Mouse (Mus musculus): ENCODE measurements around the gene Pou2f1. TPM values are rescaled to one million over a fixed set of nuclear protein-coding genes. Genes with fewer than 3 reads are reported as not detected.
A peak's percentile ranks its signal among the peaks of the same experiment; 100 is the strongest.

Pou2f1 gene
- polyA plus RNA-seq, 1 experiment from 2014 or later: 35.0 TPM

DNA sequence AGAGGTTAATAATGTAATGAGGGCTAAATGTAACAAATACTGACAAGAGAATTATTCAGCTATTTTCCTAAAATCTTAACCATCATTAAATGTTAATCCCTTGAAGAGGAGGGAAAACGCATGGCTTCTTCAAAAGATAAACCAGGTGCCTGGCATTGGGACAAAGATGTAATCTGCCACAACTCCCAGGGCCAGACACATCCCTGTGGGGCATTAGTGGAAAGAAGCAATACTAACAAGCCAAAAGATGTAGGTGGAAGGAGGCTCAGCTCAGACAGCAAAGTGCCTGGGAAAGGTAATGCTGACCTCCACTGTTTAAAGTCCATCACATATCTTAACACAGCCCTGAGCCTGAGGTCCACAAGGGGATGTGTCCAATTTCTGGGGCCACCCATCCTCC lies 80.0 kb downstream of the Pou2f1 start:
- no peaks in the 10 kb centered on the region for H3K36me3 ChIP-seq (ENCODE audit: control insufficient read depth, insufficient read depth, low read length)
- H3K4me3 ChIP-seq (ENCODE audit: low read depth, low read length): no peak overlapping the region
- DNase-seq (ENCODE audit: low spot score) (no peak), ATAC-seq (replicated peaks; ENCODE audit: low FRiP score) (no peak)
- no peaks in the 10 kb centered on the region for H3K9me3 ChIP-seq (ENCODE audit: control insufficient read depth, low read length)
- no peaks in the 10 kb centered on the region for H3K27me3 ChIP-seq (ENCODE audit: control insufficient read depth, insufficient read depth, low read length)
- H3K27ac ChIP-seq (ENCODE audit: low read depth, low read length): no peak overlapping the region
- no peak overlapping the region for H3K4me2 ChIP-seq (ENCODE audit: low read depth, low read length, severe bottlenecking)
- H3K9ac ChIP-seq (ENCODE audit: low read length): no peak overlapping the region
- WGBS: 94% methylated on average over 1 of the region's 1 CpGs
- no peaks in the 10 kb centered on the region for H3K4me1 ChIP-seq (replicated peaks; ENCODE audit: control insufficient read depth, insufficient read depth, low read length)

DNA sequence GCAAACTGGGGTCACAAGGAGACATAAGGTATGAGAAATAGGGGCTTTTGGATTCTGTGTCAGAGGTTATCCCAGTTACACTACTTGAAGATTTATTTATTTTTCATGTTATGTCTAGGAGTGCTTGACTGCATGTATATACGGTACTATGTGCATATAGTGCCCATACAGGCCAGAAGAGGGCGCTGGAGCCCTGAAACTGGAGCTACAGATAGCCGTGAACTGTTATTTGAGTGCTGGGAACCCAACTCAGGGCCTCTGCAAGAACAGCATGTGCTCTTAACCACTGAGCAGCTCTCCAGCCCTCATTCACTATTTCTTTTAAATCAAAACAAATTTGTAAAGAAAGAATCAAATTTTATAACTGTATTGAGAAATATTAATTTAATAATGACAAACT lies 81.5 kb downstream of the Pou2f1 start:
- 71% methylated on average over 3 of the region's 3 CpGs for WGBS
- no peak overlapping the region for H3K27ac ChIP-seq (ENCODE audit: low read depth, low read length)
- H3K4me3 ChIP-seq (ENCODE audit: low read depth, low read length): no peak overlapping the region
- H3K4me2 ChIP-seq (ENCODE audit: low read depth, low read length, severe bottlenecking): no peak overlapping the region
- no peak for ATAC-seq (replicated peaks; ENCODE audit: low FRiP score)
- no peaks in the 10 kb centered on the region for H3K4me1 ChIP-seq (replicated peaks; ENCODE audit: control insufficient read depth, insufficient read depth, low read length)
- H3K9me3 ChIP-seq (ENCODE audit: control insufficient read depth, low read length): no peaks in the 10 kb centered on the region
- H3K9ac ChIP-seq (ENCODE audit: low read length): no peak overlapping the region
- no peak for DNase-seq (ENCODE audit: low spot score)
- H3K27me3 ChIP-seq (ENCODE audit: control insufficient read depth, insufficient read depth, low read length): no peaks in the 10 kb centered on the region
- peaks cover 6% of the 10 kb centered on the region; the same call in 1 of the 2 replicates for H3K36me3 ChIP-seq (ENCODE audit: control insufficient read depth, insufficient read depth, low read length)

DNA sequence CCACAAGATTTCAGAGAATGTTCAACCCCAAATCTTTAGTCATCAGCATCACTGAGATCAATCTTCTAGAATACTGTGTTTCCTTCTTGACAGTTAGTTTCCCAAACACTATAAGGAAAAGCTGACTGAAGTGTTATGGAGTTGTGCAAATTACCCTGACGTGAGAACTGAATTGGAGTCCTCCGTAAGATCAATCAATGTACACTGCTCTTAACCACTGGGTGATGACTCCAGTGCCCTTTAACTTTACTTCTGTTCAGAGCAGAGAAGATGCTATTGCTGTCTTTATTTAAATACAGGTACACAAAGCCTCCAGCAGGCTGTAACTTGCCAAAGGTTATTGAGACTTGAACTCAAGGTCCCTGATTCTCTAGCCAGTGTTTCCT lies 88.1 kb downstream of the Pou2f1 start:
- H3K36me3 ChIP-seq (ENCODE audit: control insufficient read depth, insufficient read depth, low read length): peaks cover 8% of the 10 kb centered on the region; the same call in 1 of the 2 replicates
- DNase-seq (ENCODE audit: low spot score) (no peak), ATAC-seq (replicated peaks; ENCODE audit: low FRiP score) (peak; percentile 53; the same call in 1 of the 2 replicates)
- no peak overlapping the region for H3K9ac ChIP-seq (ENCODE audit: low read length)
- no peak overlapping the region for H3K4me3 ChIP-seq (ENCODE audit: low read depth, low read length)
- WGBS: 79% methylated on average over 2 of the region's 2 CpGs
- no peaks in the 10 kb centered on the region for H3K27me3 ChIP-seq (ENCODE audit: control insufficient read depth, insufficient read depth, low read length)
- H3K9me3 ChIP-seq (ENCODE audit: control insufficient read depth, low read length): no peaks in the 10 kb centered on the region
- H3K4me2 ChIP-seq (ENCODE audit: low read depth, low read length, severe bottlenecking): no peak overlapping the region
- H3K27ac ChIP-seq (ENCODE audit: low read depth, low read length): no peak overlapping the region
- no peaks in the 10 kb centered on the region for H3K4me1 ChIP-seq (replicated peaks; ENCODE audit: control insufficient read depth, insufficient read depth, low read length)

DNA sequence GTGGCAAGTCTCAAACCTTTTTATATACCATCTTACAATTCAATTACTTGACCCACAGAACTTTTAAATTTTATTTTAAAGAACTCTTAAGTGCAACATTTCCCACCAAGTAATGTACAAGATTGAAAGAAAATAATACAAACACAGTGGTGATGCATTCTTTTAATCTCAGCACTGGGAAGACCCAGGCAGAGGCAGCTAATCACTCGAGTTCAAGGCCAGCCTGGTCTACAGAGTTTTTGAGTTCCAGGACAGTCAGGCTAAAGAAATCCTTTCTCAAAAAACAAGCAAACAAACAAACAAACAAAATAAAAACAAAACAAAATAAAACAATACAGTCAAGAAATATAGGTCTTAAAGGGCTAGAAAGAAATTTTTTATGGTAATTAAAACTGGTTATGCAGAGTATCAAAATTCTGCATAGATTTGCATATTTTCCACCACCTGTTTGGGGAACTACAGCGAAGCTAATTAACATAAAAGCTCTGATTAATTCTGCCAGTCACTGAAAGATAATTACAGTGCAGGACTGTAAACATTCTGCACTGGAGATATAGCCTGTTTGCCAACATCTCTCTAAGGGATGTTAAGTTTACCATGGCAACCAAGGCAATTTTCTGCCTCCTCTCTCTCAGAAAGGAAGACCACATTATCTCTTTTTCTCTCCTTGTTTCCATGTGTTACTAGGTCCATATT lies 88.6 kb downstream of the Pou2f1 start:
- no peaks in the 10 kb centered on the region for H3K4me1 ChIP-seq (replicated peaks; ENCODE audit: control insufficient read depth, insufficient read depth, low read length)
- no peaks in the 10 kb centered on the region for H3K9me3 ChIP-seq (ENCODE audit: control insufficient read depth, low read length)
- no peaks in the 10 kb centered on the region for H3K27me3 ChIP-seq (ENCODE audit: control insufficient read depth, insufficient read depth, low read length)
- ATAC-seq (replicated peaks; ENCODE audit: low FRiP score) (peak; percentile 53), DNase-seq (ENCODE audit: low spot score) (no peak)
- H3K27ac ChIP-seq (ENCODE audit: low read depth, low read length): no peak overlapping the region
- no peak overlapping the region for H3K4me3 ChIP-seq (ENCODE audit: low read depth, low read length)
- H3K4me2 ChIP-seq (ENCODE audit: low read depth, low read length, severe bottlenecking): no peak overlapping the region
- H3K36me3 ChIP-seq (ENCODE audit: control insufficient read depth, insufficient read depth, low read length): peaks cover 8% of the 10 kb centered on the region; the same call in 1 of the 2 replicates
- WGBS: 68% methylated on average over 2 of the region's 2 CpGs
- no peak overlapping the region for H3K9ac ChIP-seq (ENCODE audit: low read length)

DNA sequence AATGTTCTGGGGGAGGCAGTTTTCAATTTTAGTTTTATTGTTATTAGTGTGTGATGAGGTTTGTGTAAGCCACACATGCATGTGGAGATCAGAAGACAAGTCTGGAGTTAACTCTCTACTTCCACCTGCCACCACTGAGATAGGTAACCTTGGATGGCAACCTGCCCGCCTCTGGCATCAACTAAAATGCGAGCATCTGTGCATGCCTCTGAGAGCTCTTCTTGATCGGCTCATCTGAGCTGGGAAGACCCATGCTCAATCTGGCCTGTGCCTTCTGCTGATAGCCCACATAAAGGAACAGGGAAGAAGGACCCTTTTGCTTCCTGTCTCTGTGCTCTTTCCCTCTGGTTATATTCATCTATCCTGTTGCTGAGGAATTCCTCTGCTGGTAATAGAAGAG lies 93.0 kb downstream of the Pou2f1 start:
- H3K4me1 ChIP-seq (replicated peaks; ENCODE audit: control insufficient read depth, insufficient read depth, low read length): no peaks in the 10 kb centered on the region
- no peak for DNase-seq (ENCODE audit: low spot score)
- WGBS: 90% methylated on average over 3 of the region's 3 CpGs
- H3K9ac ChIP-seq (ENCODE audit: low read length): no peak overlapping the region
- no peaks in the 10 kb centered on the region for H3K9me3 ChIP-seq (ENCODE audit: control insufficient read depth, low read length)
- H3K36me3 ChIP-seq (ENCODE audit: control insufficient read depth, insufficient read depth, low read length): no peaks in the 10 kb centered on the region
- no peak for ATAC-seq (replicated peaks; ENCODE audit: low FRiP score)
- no peaks in the 10 kb centered on the region for H3K27me3 ChIP-seq (ENCODE audit: control insufficient read depth, insufficient read depth, low read length)
- no peak overlapping the region for H3K4me2 ChIP-seq (ENCODE audit: low read depth, low read length, severe bottlenecking)
- no peak overlapping the region for H3K4me3 ChIP-seq (ENCODE audit: low read depth, low read length)
- no peak overlapping the region for H3K27ac ChIP-seq (ENCODE audit: low read depth, low read length)

DNA sequence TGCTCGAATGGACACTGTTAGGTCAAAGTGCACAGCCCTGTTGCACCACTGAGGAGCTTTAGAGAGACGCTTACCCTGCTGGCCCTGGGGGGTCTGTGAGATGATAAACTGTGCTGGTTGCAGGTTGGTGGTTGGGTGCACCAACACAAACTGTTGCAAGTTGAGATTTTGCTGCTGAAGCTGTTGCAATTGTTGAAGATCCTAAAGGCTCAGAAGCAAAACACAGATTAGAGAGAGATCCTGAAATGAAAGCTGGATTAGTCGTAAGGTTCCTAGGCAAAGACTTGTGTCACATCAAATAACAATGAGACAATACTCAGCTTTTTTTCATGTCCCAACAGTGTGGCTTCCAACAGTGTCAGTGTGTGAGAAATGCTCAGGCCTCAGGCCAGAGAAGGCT lies 93.7 kb downstream of the Pou2f1 start:
- no peaks in the 10 kb centered on the region for H3K27me3 ChIP-seq (ENCODE audit: control insufficient read depth, insufficient read depth, low read length)
- DNase-seq (ENCODE audit: low spot score): no peak

DNA sequence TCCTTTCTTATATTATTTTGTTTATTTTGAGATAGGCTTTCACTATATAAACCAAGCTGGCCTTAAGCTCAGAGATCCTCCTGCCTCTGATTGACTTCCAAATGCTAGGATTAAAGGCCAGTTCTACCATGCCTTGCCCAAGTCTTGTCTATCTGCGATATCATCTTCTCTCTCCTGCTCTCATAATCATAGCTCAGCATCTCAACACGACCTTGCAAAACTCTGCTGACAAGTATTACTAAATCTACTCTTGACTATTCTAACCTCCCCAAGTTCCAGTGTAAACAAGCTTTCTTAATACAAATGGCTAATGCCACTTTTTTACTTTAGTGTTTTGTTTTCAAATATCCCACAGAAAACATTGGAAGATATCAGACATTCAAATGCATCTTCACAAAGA lies 94.3 kb downstream of the Pou2f1 start:
- DNase-seq (ENCODE audit: low spot score) (no peak), ATAC-seq (replicated peaks; ENCODE audit: low FRiP score) (no peak)
- H3K27ac ChIP-seq (ENCODE audit: low read depth, low read length): no peak overlapping the region
- H3K27me3 ChIP-seq (ENCODE audit: control insufficient read depth, insufficient read depth, low read length): no peaks in the 10 kb centered on the region
- no peak overlapping the region for H3K4me2 ChIP-seq (ENCODE audit: low read depth, low read length, severe bottlenecking)
- H3K9ac ChIP-seq (ENCODE audit: low read length): no peak overlapping the region
- no peaks in the 10 kb centered on the region for H3K9me3 ChIP-seq (ENCODE audit: control insufficient read depth, low read length)
- no peaks in the 10 kb centered on the region for H3K4me1 ChIP-seq (replicated peaks; ENCODE audit: control insufficient read depth, insufficient read depth, low read length)
- WGBS: 93% methylated on average over 2 of the region's 2 CpGs
- no peaks in the 10 kb centered on the region for H3K36me3 ChIP-seq (ENCODE audit: control insufficient read depth, insufficient read depth, low read length)
- no peak overlapping the region for H3K4me3 ChIP-seq (ENCODE audit: low read depth, low read length)

More for the DNA sequence above, 93.7 kb downstream of the Pou2f1 start:
- Histone ChIP-seq H3K27ac (ENCODE audit: low read depth, low read length) (no peak overlapping the region), H3K4me1 (replicated peaks; ENCODE audit: control insufficient read depth, insufficient read depth, low read length) (no peaks in the 10 kb centered on the region), H3K9me3 (ENCODE audit: control insufficient read depth, low read length) (no peaks in the 10 kb centered on the region), H3K9ac (ENCODE audit: low read length) (no peak overlapping the region), H3K4me3 (ENCODE audit: low read depth, low read length) (no peak overlapping the region), H3K4me2 (ENCODE audit: low read depth, low read length, severe bottlenecking) (no peak overlapping the region), H3K36me3 (ENCODE audit: control insufficient read depth, insufficient read depth, low read length) (no peaks in the 10 kb centered on the region)
- WGBS: 72% methylated on average over 3 of the region's 3 CpGs
- ATAC-seq (replicated peaks; ENCODE audit: low FRiP score): no peak

DNA sequence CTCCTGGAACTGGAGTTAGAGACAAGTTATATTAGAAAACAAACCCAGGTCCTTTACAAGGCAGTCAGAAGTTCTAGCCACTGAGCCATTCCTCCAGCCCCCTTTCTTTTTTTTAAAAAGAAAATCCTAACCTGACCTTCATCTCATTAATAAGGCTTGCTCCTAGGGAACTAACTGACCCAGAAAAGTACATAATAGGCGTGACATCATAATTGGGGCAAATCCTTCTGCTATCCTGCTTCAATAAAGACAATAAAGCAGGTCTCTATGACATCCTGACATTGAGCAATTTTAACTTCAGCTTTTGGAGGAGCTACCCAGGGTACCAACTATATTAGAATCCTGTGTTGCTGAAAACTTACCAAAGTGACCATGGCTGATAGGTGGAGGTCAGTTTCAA lies 98.9 kb downstream of the Pou2f1 start:
- H3K9me3 ChIP-seq (ENCODE audit: control insufficient read depth, low read length): no peaks in the 10 kb centered on the region
- no peak overlapping the region for H3K4me3 ChIP-seq (ENCODE audit: low read depth, low read length)
- no peaks in the 10 kb centered on the region for H3K4me1 ChIP-seq (replicated peaks; ENCODE audit: control insufficient read depth, insufficient read depth, low read length)
- WGBS: 38% methylated on average over 1 of the region's 1 CpGs
- H3K27me3 ChIP-seq (ENCODE audit: control insufficient read depth, insufficient read depth, low read length): no peaks in the 10 kb centered on the region
- ATAC-seq (replicated peaks; ENCODE audit: low FRiP score) (no peak), DNase-seq (ENCODE audit: low spot score) (no peak)
- no peak overlapping the region for H3K27ac ChIP-seq (ENCODE audit: low read depth, low read length)
- H3K36me3 ChIP-seq (ENCODE audit: control insufficient read depth, insufficient read depth, low read length): no peaks in the 10 kb centered on the region
- H3K9ac ChIP-seq (ENCODE audit: low read length): no peak overlapping the region
- H3K4me2 ChIP-seq (ENCODE audit: low read depth, low read length, severe bottlenecking): no peak overlapping the region

DNA sequence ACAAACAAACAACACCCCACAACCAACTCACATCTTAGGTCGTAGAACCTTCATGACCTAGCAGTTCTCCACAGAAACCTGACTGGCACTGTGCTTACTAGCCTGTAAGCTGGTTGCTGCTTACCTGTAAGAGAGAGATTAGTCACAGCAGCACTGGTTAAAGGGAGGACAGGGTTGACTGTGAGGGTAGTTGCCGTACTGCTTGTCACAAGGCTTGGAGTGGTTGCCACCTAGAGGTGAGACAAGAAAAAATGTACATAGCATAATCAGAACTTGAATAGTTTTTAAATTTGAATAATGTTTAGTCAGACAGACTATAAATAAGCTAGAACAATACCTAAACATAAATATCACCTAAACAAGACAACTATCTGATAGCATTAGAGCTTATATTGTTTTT lies 110.8 kb downstream of the Pou2f1 start:
- Histone ChIP-seq H3K27ac (ENCODE audit: low read depth, low read length) (no peak overlapping the region), H3K4me3 (ENCODE audit: low read depth, low read length) (no peak overlapping the region), H3K9me3 (ENCODE audit: control insufficient read depth, low read length) (no peaks in the 10 kb centered on the region), H3K4me2 (ENCODE audit: low read depth, low read length, severe bottlenecking) (no peak overlapping the region), H3K27me3 (ENCODE audit: control insufficient read depth, insufficient read depth, low read length) (no peaks in the 10 kb centered on the region), H3K36me3 (ENCODE audit: control insufficient read depth, insufficient read depth, low read length) (peaks cover 19% of the 10 kb centered on the region), H3K4me1 (replicated peaks; ENCODE audit: control insufficient read depth, insufficient read depth, low read length) (no peaks in the 10 kb centered on the region), H3K9ac (ENCODE audit: low read length) (no peak overlapping the region)
- 88% methylated on average over 2 of the region's 2 CpGs for WGBS
- ATAC-seq (replicated peaks; ENCODE audit: low FRiP score) (no peak), DNase-seq (ENCODE audit: low spot score) (no peak)

Measured in forebrain, embryonic 11.5 days (tissue).